Mouse (Mus musculus): ENCODE measurements at regions not wholly inside any gene's neighbourhood (a gene's known extent, or its start where the extent isn't known, plus 50 kb on each side); places are given as distances from the start of the nearest gene placed in this dataset.
"Not testable (repeated sequence)": the region's sequence is repeated elsewhere in the genome, so short reads cannot be mapped to it uniquely, and the experiment has no call there.

- in situ Hi-C loops (cut with MboI, MseI) = no loop called here
Observed at GRCm38 (mm10) chr12:69489686-69490085, 93.1 kb downstream of the Vcpkmt start.

GRCm38 (mm10) chr12:69486903-69487302, 95.9 kb downstream of the Vcpkmt start:
- in situ Hi-C loops (cut with MboI, MseI) = no loop called here

- in situ Hi-C loops (cut with MboI, MseI) = no loop called here
Observed at GRCm38 (mm10) chr12:69485652-69486651, 96.9 kb downstream of the Vcpkmt start.

- in situ Hi-C loops (cut with MboI, MseI) = no loop called here
Observed at GRCm38 (mm10) chr12:69481420-69481819, 101.4 kb downstream of the Vcpkmt start.

GRCm38 (mm10) chr12:69476631-69477091, 104.4 kb upstream of the Gm9887 start:
- in situ Hi-C loops (cut with MboI, MseI) = no loop called here

GRCm38 (mm10) chr12:69476131-69476530, 103.9 kb upstream of the Gm9887 start:
- in situ Hi-C loops (cut with MboI, MseI) = no loop called here

GRCm38 (mm10) chr12:69474916-69475661, 102.8 kb upstream of the Gm9887 start:
- in situ Hi-C loops (cut with MboI, MseI) = no loop called here

GRCm38 (mm10) chr12:69474141-69474915, 102.1 kb upstream of the Gm9887 start:
- in situ Hi-C loops (cut with MboI, MseI) = no loop called here

GRCm38 (mm10) chr12:69473379-69474057, 101.3 kb upstream of the Gm9887 start:
- in situ Hi-C loops (cut with MboI, MseI) = no loop called here

- in situ Hi-C loops (cut with MboI, MseI) = no loop called here
Observed at GRCm38 (mm10) chr12:69472912-69473311, 100.7 kb upstream of the Gm9887 start.

GRCm38 (mm10) chr12:69471876-69472275, 99.6 kb upstream of the Gm9887 start:
- in situ Hi-C loops (cut with MboI, MseI) = no loop called here

GRCm38 (mm10) chr12:69469004-69469403, 96.7 kb upstream of the Gm9887 start:
- in situ Hi-C loops (cut with MboI, MseI) = no loop called here

GRCm38 (mm10) chr12:69467363-69467762, 95.1 kb upstream of the Gm9887 start:
- in situ Hi-C loops (cut with MboI, MseI) = no loop called here

GRCm38 (mm10) chr12:69464906-69465305, 92.6 kb upstream of the Gm9887 start:
- in situ Hi-C loops (cut with MboI, MseI) = no loop called here

GRCm38 (mm10) chr12:69463327-69463726, 91.1 kb upstream of the Gm9887 start:
- in situ Hi-C loops (cut with MboI, MseI) = not testable (repeated sequence)

GRCm38 (mm10) chr12:69461888-69462840, 89.9 kb upstream of the Gm9887 start:
- in situ Hi-C loops (cut with MboI, MseI) = no loop called here

- in situ Hi-C loops (cut with MboI, MseI) = no loop called here
Observed at GRCm38 (mm10) chr12:69460552-69461079, 88.4 kb upstream of the Gm9887 start.

- in situ Hi-C loops (cut with MboI, MseI) = loop anchor here (5.0 kb wide), 3 partner anchors 59 to 86 kb away; partner anchors contain the start of genes Arf6 (in 1 of the 2) and Gm9887 (in 1 of the 2)
Observed at GRCm38 (mm10) chr12:69458170-69458841, 86.0 kb upstream of the Gm9887 start.

GRCm38 (mm10) chr12:69456746-69457145, 84.5 kb upstream of the Gm9887 start:
- in situ Hi-C loops (cut with MboI, MseI) = loop anchor here (5.0 kb wide), 3 partner anchors 61 to 84 kb away; partner anchors contain the start of genes Arf6 (in 1 of the 2) and Gm9887 (in 1 of the 2)

Data from T-helper 17 cell (primary cell).